In the genomic region with DNA sequence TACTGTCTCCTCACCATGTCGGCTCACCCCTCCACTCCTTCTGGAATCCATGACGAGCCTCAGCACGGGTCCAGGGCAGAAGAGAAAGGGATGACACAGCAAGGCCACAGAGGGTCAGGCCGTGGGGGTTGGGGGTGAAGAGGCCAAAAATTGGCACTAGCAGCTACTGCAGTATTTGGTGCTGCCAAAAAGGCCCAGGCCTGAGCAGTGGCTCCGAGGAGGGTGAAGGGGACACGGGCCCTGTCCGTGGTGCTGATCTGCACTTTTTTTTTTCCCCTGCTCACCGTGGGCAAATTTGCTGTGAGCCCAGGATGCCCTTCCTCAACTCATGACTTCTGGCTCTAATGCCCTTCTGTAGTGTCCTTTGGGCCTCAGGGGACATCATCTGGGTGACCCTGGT, we compare ENCODE assay signal across 13 mouse cellular contexts. TPM values are rescaled to one million over a fixed set of nuclear protein-coding genes. Genes with fewer than 3 reads are reported as not detected.
DNase-seq lines count a peak whose midpoint lies in the region; ATAC-seq and TF ChIP-seq lines count a peak whose summit lies in the region.
"Had no signal": no experiment of that assay in that cellular context is flagged by ENCODE, and none has a peak within 500 bp of the region (broad histone marks: within the 10 kb centered on the region; RNA-seq: fewer than 3 reads in every experiment).

No protein-coding gene starts in this region.

- H3K27ac ChIP-seq in forebrain, embryonic 15.5 days (replicated peaks) = no peak overlapping the region
- H3K27ac ChIP-seq in midbrain, embryonic 14.5 days (replicated peaks; ENCODE audit: low read depth, low read length) = no peak overlapping the region
- no peak overlapping the region for H3K27ac ChIP-seq in heart, embryonic 12.5 days (ENCODE audit: poor library complexity, severe bottlenecking)

- no peak for ATAC-seq in G1E (ENCODE audit: extremely low read depth, insufficient number of reproducible peaks, low FRiP score, poor library complexity, severe bottlenecking)
- ATAC-seq in forebrain, embryonic 15.5 days (replicated peaks) = no peak
- no peak for ATAC-seq in midbrain, embryonic 14.5 days (ENCODE audit: low FRiP score, low TSS enrichment)
- ATAC-seq in heart, embryonic 12.5 days (ENCODE audit: insufficient number of reproducible peaks, low FRiP score) = no peak

- peak; percentile 43 for DNase-seq in embryo, embryonic 10 days (ENCODE audit: low spot score)
- no peak for DNase-seq in embryo, embryonic 9.5 days (ENCODE audit: extremely low spot score)
- DNase-seq in G1E (ENCODE audit: low spot score) = peak; percentile 59
- DNase-seq in midbrain, embryonic 14.5 days = no peak
- no peak for DNase-seq in spleen, postnatal 4 days (ENCODE audit: low spot score in 2 of 2)
- no peak for DNase-seq in urinary bladder, postnatal 36 days (ENCODE audit: low spot score in 2 of 2)
- DNase-seq: lung, postnatal 14 days had no signal

- H3K9me3 ChIP-seq in G1E (replicated peaks) = no peaks in the 10 kb centered on the region
- H3K9me3 ChIP-seq in forebrain, embryonic 15.5 days = no peaks in the 10 kb centered on the region
- no peaks in the 10 kb centered on the region for H3K9me3 ChIP-seq in midbrain, embryonic 14.5 days (ENCODE audit: control insufficient read depth, low read length)
- no peaks in the 10 kb centered on the region for H3K9me3 ChIP-seq in heart, embryonic 12.5 days (replicated peaks)

- 25% methylated on average over 8 of the region's 8 CpGs for WGBS in forebrain, embryonic 15.5 days
- 24% methylated on average over 8 of the region's 8 CpGs for WGBS in midbrain, embryonic 14.5 days
- WGBS in heart, embryonic 12.5 days = 16% methylated on average over 8 of the region's 8 CpGs

- no peaks in the 10 kb centered on the region for H3K36me3 ChIP-seq in G1E (replicated peaks)
- H3K36me3 ChIP-seq in forebrain, embryonic 15.5 days = no peaks in the 10 kb centered on the region; the same call in 1 of the 2 replicates
- peaks cover 23% of the 10 kb centered on the region for H3K36me3 ChIP-seq in midbrain, embryonic 14.5 days (ENCODE audit: control insufficient read depth, insufficient read depth, low read length)
- no peaks in the 10 kb centered on the region for H3K36me3 ChIP-seq in heart, embryonic 12.5 days

- H3K4me2 ChIP-seq in forebrain, embryonic 15.5 days (replicated peaks) = peak overlapping the region; percentile 72; the same call in 1 of the 2 replicates
- H3K4me2 ChIP-seq in midbrain, embryonic 14.5 days (ENCODE audit: low read length) = peak overlapping the region; percentile 66
- H3K4me2 ChIP-seq in heart, embryonic 12.5 days = no peak overlapping the region

- H3K9ac ChIP-seq in forebrain, embryonic 15.5 days (replicated peaks) = no peak overlapping the region
- peak overlapping the region; percentile 14; the same call in 1 of the 2 replicates for H3K9ac ChIP-seq in midbrain, embryonic 14.5 days (replicated peaks; ENCODE audit: low read length)
- H3K9ac ChIP-seq in heart, embryonic 12.5 days = no peak overlapping the region

- H3K27me3 ChIP-seq in G1E (ENCODE audit: insufficient read depth, low read length) = peaks cover 43% of the 10 kb centered on the region
- no peaks in the 10 kb centered on the region for H3K27me3 ChIP-seq in forebrain, embryonic 15.5 days
- no peaks in the 10 kb centered on the region for H3K27me3 ChIP-seq in midbrain, embryonic 14.5 days (ENCODE audit: control insufficient read depth, insufficient read depth, low read length)
- peaks cover 76% of the 10 kb centered on the region for H3K27me3 ChIP-seq in heart, embryonic 12.5 days (replicated peaks)

- no peak overlapping the region for H3K4me3 ChIP-seq in G1E (ENCODE audit: low read depth, low read length)
- H3K4me3 ChIP-seq in forebrain, embryonic 15.5 days = no peak overlapping the region
- peak overlapping the region; percentile 67; the same call in 1 of the 2 replicates for H3K4me3 ChIP-seq in midbrain, embryonic 14.5 days (replicated peaks; ENCODE audit: low read depth, low read length)
- H3K4me3 ChIP-seq in heart, embryonic 12.5 days = no peak overlapping the region

- TF ChIP-seq CTCF in G1E (IDR thresholded peaks at IDR 0.05; ENCODE audit: low read depth, low read length) = no peak

- H3K4me1 ChIP-seq in G1E (ENCODE audit: insufficient read depth, low read depth, low read length) = peaks cover 13% of the 10 kb centered on the region
- peaks cover 35% of the 10 kb centered on the region for H3K4me1 ChIP-seq in forebrain, embryonic 15.5 days
- H3K4me1 ChIP-seq in midbrain, embryonic 14.5 days (ENCODE audit: control insufficient read depth, insufficient read depth, low read length) = peaks cover 27% of the 10 kb centered on the region
- H3K4me1 ChIP-seq in heart, embryonic 12.5 days (replicated peaks) = peaks cover 15% of the 10 kb centered on the region

RNA-seq across cellular contexts. Expression of gene 4930451I11Rik, which starts 6.0 kb away (rescaled TPM):
- not detected in 2 replicates for total RNA-seq in G1E (2014; fragmentation: Nextera tagmentation)
- not detected in 2 replicates for total RNA-seq in G1E (2017)
- polyA plus RNA-seq in G1E (2012) = not detected in 2 replicates
- polyA plus RNA-seq in forebrain, embryonic 15.5 days (2015; fragmentation: Nextera tagmentation; extraction: Ambion mirVana) = not detected in 2 replicates
- not detected in 2 replicates for polyA plus RNA-seq in midbrain, embryonic 14.5 days (2014; fragmentation: Nextera tagmentation; extraction: Ambion mirVana)
- not detected in 2 replicates for polyA plus RNA-seq in heart, embryonic 12.5 days (2016; fragmentation: Nextera tagmentation; extraction: Ambion mirVana)
- total RNA-seq: left cerebral cortex, adult 18-20 months had no signal
- polyA plus RNA-seq: embryonic facial prominence, embryonic 14.5 days; heart, postnatal 0 days; stomach, embryonic 16.5 days had no signal

RNA-seq across cellular contexts. Expression of gene Doc2a, which starts 21.8 kb away (rescaled TPM):
- total RNA-seq in G1E (2014; fragmentation: Nextera tagmentation) = not detected in 2 replicates
- total RNA-seq in G1E (2017) = 0.11 and 0.23 TPM in 2 replicates
- polyA plus RNA-seq in G1E (2012) = not detected in 2 replicates
- polyA plus RNA-seq in forebrain, embryonic 15.5 days (2015; fragmentation: Nextera tagmentation; extraction: Ambion mirVana) = 9.0 and 9.1 TPM in 2 replicates
- 9.7 and 15.3 TPM in 2 replicates for polyA plus RNA-seq in midbrain, embryonic 14.5 days (2014; fragmentation: Nextera tagmentation; extraction: Ambion mirVana)
- polyA plus RNA-seq in heart, embryonic 12.5 days (2016; fragmentation: Nextera tagmentation; extraction: Ambion mirVana) = not detected in 2 replicates
- polyA plus RNA-seq: heart, postnatal 0 days had no signal

RNA-seq across cellular contexts. Expression of gene Fam57b, which starts 27.9 kb away (rescaled TPM):
- total RNA-seq in G1E (2014; fragmentation: Nextera tagmentation) = not detected in 2 replicates
- total RNA-seq in G1E (2017) = 0.05 TPM in 1 of 2 replicates, not detected in the other
- polyA plus RNA-seq in G1E (2012) = 0.02 and 0.06 TPM in 2 replicates
- polyA plus RNA-seq in forebrain, embryonic 15.5 days (2015; fragmentation: Nextera tagmentation; extraction: Ambion mirVana) = 35.1 and 38.1 TPM in 2 replicates
- 51.6 and 72.4 TPM in 2 replicates for polyA plus RNA-seq in midbrain, embryonic 14.5 days (2014; fragmentation: Nextera tagmentation; extraction: Ambion mirVana)
- polyA plus RNA-seq in heart, embryonic 12.5 days (2016; fragmentation: Nextera tagmentation; extraction: Ambion mirVana) = 0.17 and 0.45 TPM in 2 replicates

RNA-seq across cellular contexts. Expression of gene Ppp4c, which starts 33.1 kb away (rescaled TPM):
- 126 and 176 TPM in 2 replicates for total RNA-seq in G1E (2014; fragmentation: Nextera tagmentation)
- total RNA-seq in G1E (2017) = 186 and 199 TPM in 2 replicates
- polyA plus RNA-seq in G1E (2012) = 169 and 192 TPM in 2 replicates
- polyA plus RNA-seq in forebrain, embryonic 15.5 days (2015; fragmentation: Nextera tagmentation; extraction: Ambion mirVana) = 215 TPM in 2 replicates
- polyA plus RNA-seq in midbrain, embryonic 14.5 days (2014; fragmentation: Nextera tagmentation; extraction: Ambion mirVana) = 210 and 212 TPM in 2 replicates
- polyA plus RNA-seq in heart, embryonic 12.5 days (2016; fragmentation: Nextera tagmentation; extraction: Ambion mirVana) = 181 and 192 TPM in 2 replicates

RNA-seq across cellular contexts. Expression of gene Hirip3, which starts 36.4 kb away (rescaled TPM):
- total RNA-seq in G1E (2014; fragmentation: Nextera tagmentation) = 46.8 and 53.2 TPM in 2 replicates
- 90.4 and 115 TPM in 2 replicates for total RNA-seq in G1E (2017)
- polyA plus RNA-seq in G1E (2012) = 158 and 159 TPM in 2 replicates
- 30.7 and 31.8 TPM in 2 replicates for polyA plus RNA-seq in forebrain, embryonic 15.5 days (2015; fragmentation: Nextera tagmentation; extraction: Ambion mirVana)
- 8.0 and 12.8 TPM in 2 replicates for polyA plus RNA-seq in midbrain, embryonic 14.5 days (2014; fragmentation: Nextera tagmentation; extraction: Ambion mirVana)
- polyA plus RNA-seq in heart, embryonic 12.5 days (2016; fragmentation: Nextera tagmentation; extraction: Ambion mirVana) = 18.0 and 22.5 TPM in 2 replicates

Comparison
In these comparisons a context has a peak if more than half of its experiments do, and no peak if none do; other contexts are left out.
1. DNase-seq: peak in embryo, embryonic 10 days (single experiment) and G1E (single experiment); none in embryo, embryonic 9.5 days (single experiment), midbrain, embryonic 14.5 days (single experiment), spleen, postnatal 4 days (0 of 2) and urinary bladder, postnatal 36 days (0 of 2).
2. RNA of gene Fam57b, which starts 27.9 kb away (polyA plus RNA-seq): 51.6 to 72.4 TPM in midbrain, embryonic 14.5 days and 35.1 to 38.1 TPM in forebrain, embryonic 15.5 days; 0.17 to 0.45 TPM in heart, embryonic 12.5 days and 0.02 to 0.06 TPM in G1E; every median in the first group is over 10 times any median in the second.